Mouse (Mus musculus): ENCODE results near the gene Lhfp.

DNA sequence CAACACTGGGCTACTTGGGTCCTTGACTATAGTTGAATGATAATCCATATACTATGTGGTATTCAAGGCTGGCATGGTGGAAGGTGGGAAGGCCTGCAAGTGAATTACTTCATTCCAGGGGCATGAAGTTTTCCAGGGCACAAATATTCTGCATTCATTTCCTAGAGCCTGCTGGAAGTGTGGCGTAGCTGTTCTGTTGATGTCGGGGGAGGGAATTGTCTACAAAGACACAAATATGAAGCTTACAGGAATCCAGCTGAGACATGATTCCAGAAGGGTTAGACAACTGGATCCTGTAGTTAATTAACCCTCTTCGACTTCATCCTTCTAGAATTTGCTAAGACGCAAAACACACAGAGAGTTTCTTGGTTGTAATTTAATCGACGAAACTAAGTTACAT is 60.4 kb downstream of the Lhfp start:
- TF ChIP-seq CTCF (IDR thresholded peaks at IDR 0.05; ENCODE audit: borderline replicate concordance, insufficient read depth, low read length) (no peak), POLR2A (IDR thresholded peaks at IDR 0.05; ENCODE audit: low read depth, low read length) (no peak)
